Mouse (Mus musculus) E14TG2a.4 (cell line): ENCODE measurements around the gene Apol7a.

Experiments
- H3K27me3 ChIP-seq: 2 replicates; pipeline ENCODE4 v1.6.1; 2014; ENCODE audit warnings: low read length, control low read depth; ENCODE audit not compliant: insufficient read depth
- H3K36me3 ChIP-seq: 2 replicates; pipeline ENCODE4 v1.6.1; 2014; ENCODE audit warnings: low read length, control low read depth; ENCODE audit not compliant: insufficient read depth
- H3K4me1 ChIP-seq: replicated peaks from 2 replicates; pipeline ENCODE4 v1.6.1; 2014; ENCODE audit warnings: low read depth, low read length, control low read depth
- H3K4me3 ChIP-seq: replicated peaks from 2 replicates; pipeline ENCODE4 v1.5.1; 2014; ENCODE audit warnings: mild to moderate bottlenecking, low read length
- H3K9me3 ChIP-seq: 2 replicates; pipeline ENCODE4 v1.6.1; 2014; ENCODE audit warnings: low read length, control low read depth
- CTCF ChIP-seq: conservative IDR thresholded peaks from 2 replicates; pipeline ENCODE4 v1.5.1; 2014; ENCODE audit warnings: low read length
- NANOG ChIP-seq: IDR thresholded peaks from 2 replicates; pipeline ENCODE4 v1.6.1; 2014; ENCODE audit warnings: borderline replicate concordance, low read length, mixed read lengths
- POU5F1 ChIP-seq: IDR thresholded peaks from 2 replicates; pipeline ENCODE4 v1.6.1; 2014; ENCODE audit warnings: low read length, borderline replicate concordance

Gene Apol7a

DNA sequence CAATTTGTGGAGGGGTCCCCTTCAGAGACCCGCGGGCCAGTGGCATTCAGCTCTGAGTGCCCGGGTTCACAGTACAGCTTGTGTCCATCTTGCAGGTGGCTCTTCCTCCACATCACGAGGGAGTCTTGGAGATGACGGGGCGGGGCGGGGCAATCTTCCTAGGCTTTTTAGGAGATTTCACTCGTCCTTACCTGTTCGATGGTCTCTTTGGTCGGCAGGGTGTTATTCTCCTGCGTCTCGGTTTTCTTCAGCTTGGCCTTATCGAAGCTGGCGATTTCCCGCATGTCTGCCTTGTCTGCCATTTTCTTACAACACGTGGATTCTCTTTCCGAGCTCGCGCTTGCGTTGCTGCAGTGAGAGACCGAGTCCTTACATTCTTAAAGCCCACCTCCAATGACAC lies 28.9 kb downstream of the Apol7a start:
- Histone ChIP-seq H3K27me3 (peaks cover 19% of the 10 kb centered on the region), H3K36me3 (no peaks in the 10 kb centered on the region), H3K9me3 (peaks cover 13% of the 10 kb centered on the region), H3K4me3 (no peak overlapping the region), H3K4me1 (peaks cover 49% of the 10 kb centered on the region)
- TF ChIP-seq CTCF, result no peak
- TF ChIP-seq POU5F1, result no peak
- no peak for TF ChIP-seq NANOG

DNA sequence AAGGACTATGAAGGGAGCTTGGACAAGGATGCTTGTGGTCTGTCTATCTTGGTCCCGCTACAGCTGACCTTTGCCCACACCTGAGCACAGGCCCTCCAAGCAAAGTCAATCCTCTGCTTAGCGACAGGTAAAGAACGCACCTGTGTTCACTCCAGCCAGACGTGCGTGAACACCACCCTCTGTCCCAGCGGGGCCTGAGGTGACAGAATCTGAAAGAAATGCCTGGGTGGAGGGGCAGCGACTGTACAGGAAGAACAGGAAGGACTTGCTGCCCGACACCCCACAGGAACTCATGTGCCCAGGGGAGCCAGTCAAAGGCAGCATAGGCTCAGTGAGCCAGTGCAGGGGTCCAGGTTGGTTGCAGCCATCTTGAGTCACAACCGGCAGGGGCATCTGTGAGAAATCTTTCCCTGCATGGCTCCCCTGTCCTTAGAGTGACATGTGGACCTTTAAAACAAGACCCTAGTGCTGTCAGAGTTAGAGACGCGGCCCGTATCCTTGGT lies 30.0 kb downstream of the Apol7a start:
- H3K36me3 ChIP-seq, result 0 out of 2 replicates have a peak, but pooled peaks cover 2% of the 10 kb centered on the region
- H3K27me3 ChIP-seq, result peaks cover 11% of the 10 kb centered on the region
- peaks cover 13% of the 10 kb centered on the region for H3K9me3 ChIP-seq
- peaks cover 60% of the 10 kb centered on the region for H3K4me1 ChIP-seq
- H3K4me3 ChIP-seq, result peak overlapping the region; percentile 50
- TF ChIP-seq CTCF (no peak), POU5F1 (no peak), NANOG (no peak)

DNA sequence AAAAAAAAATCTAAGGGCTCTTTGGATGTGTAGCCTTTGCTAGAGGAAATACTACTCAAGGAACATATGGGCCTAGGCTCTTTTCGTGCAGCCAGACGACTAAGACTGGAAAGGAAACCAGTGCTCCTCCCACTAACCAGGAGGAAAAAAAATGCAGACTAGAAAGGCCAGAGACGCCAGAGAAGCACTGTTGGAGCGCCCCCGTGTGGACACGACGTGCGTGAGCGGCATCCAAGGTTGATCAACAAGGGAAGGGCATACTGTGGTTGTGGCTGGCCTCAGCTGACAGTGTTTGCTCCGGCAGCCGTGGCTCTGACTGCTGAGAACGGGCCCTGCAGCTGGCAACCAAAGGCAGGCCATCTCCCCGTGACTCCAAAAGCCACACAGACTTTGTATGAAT lies 30.8 kb downstream of the Apol7a start:
- Histone ChIP-seq H3K9me3 (peaks cover 13% of the 10 kb centered on the region), H3K4me3 (peak overlapping the region; percentile 50), H3K36me3 (0 out of 2 replicates have a peak, but pooled peaks cover 3% of the 10 kb centered on the region), H3K4me1 (peaks cover 68% of the 10 kb centered on the region), H3K27me3 (peaks cover 4% of the 10 kb centered on the region; the same call in 1 of the 2 replicates)
- TF ChIP-seq CTCF, result peak; percentile 91
- TF ChIP-seq POU5F1, result no peak

DNA sequence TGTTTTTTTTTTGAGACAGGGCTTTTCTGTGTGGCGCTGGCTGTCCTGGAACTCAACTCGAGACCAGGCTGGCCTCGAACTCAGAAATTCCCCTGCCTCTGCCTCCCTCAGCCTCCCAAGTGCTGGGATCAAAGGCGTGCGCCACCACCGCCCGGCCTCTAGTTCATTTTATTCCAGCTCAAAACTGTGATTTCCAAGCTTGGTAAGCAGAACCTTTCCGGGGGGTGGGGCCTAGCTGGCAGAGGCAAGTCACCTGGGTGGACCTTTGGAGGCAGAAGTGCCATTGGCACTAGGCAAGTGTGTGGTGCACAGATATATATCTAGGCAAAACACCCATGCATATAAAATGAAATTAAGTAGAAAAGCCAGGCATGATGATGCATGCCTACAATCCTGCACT lies 31.4 kb downstream of the Apol7a start:
- H3K4me3 ChIP-seq, result no peak overlapping the region; the same call in 1 of the 2 replicates
- 0 out of 2 replicates have a peak, but pooled peaks cover 3% of the 10 kb centered on the region for H3K36me3 ChIP-seq
- no peak for TF ChIP-seq CTCF
- no peak for TF ChIP-seq POU5F1
- no peak for TF ChIP-seq NANOG
- H3K27me3 ChIP-seq, result no peaks in the 10 kb centered on the region
- H3K9me3 ChIP-seq, result peaks cover 13% of the 10 kb centered on the region
- peaks cover 73% of the 10 kb centered on the region for H3K4me1 ChIP-seq

DNA sequence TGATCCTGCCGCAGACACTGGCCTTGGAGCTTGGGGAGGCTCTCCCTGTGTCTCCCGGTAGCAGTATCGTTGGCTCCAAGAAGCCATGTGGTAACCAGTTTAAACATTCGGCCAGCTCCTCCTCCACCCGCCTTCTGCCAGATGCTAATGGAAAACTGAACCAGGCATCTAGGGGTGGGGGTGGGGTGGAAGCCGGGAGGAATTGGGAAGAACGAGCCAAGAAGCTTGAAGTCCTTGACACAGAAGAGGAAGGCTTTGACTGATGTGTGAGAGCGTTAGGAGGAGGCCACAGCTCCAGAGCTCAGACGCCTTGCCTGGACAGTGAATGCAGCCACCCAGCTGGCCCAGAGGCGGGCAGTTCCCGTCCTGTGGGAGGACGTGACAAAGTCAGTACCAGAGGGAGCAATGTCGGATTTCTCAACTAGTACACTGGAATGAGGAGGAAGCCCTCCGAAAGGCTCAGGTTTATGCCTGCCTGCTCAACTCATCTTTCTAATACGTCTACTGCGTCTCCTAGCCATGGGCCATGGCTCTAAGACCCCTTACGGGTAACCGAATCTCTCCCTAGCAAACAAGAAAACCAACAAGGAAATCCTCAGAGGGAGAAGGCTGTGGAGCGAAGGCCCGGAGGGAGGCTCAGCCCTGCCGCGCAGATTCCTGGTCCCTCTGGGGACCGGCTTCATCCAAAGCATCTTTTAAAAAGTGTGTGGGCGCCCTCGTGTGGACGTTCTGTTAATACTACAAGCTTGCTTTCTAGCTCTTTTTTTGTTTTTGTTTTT lies 32.0 kb downstream of the Apol7a start:
- TF ChIP-seq NANOG, result no peak
- no peak for TF ChIP-seq POU5F1
- TF ChIP-seq CTCF, result peak; percentile 40
- Histone ChIP-seq H3K4me1 (peaks cover 79% of the 10 kb centered on the region), H3K9me3 (peaks cover 10% of the 10 kb centered on the region), H3K27me3 (no peaks in the 10 kb centered on the region), H3K4me3 (peak overlapping the region; percentile 73), H3K36me3 (0 out of 2 replicates have a peak, but pooled peaks cover 3% of the 10 kb centered on the region)

DNA sequence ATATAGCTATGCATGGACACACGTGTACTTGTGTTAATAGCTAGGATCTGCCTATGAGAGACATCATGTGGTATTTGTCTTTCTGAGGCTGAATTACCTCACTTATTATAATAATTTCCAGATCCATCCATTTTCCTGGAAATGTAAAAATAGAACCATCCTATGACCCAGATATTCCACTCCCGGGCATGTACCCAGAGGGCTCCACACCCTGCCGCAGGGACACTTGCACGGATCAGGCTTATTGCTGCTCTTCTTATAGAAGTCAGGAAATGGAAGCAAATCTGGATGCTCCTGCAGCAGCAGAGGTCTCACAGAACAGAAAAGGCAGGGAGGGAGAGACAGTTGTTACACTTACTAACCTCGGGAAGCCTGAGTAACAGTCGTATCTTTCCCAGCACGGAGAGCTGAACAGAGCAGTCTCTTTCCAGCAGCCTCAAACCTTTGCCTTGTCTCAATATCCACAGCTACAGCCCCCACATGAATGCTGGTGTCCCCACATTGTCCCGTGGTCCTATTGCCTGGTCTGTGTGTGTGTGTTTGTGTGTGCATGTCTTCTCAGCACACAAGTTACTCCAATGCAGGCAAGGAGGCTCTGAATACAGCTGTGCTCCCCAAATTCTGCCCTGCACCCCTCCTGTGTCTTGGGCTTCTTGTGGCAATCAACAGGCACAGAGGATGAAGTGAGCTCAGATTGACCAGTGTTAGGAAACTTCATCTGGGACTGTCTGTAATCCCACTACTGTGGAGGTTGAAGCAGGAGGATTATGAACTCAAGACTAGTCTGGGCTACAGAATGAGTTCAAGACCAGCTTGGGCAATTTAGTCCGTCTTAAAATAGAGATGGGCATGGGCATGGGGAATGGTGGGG lies 33.0 kb downstream of the Apol7a start:
- Histone ChIP-seq H3K36me3 (peaks cover 6% of the 10 kb centered on the region; the same call in 1 of the 2 replicates), H3K27me3 (no peaks in the 10 kb centered on the region)
- TF ChIP-seq NANOG, result no peak
- TF ChIP-seq CTCF, result no peak
- TF ChIP-seq POU5F1, result no peak

DNA sequence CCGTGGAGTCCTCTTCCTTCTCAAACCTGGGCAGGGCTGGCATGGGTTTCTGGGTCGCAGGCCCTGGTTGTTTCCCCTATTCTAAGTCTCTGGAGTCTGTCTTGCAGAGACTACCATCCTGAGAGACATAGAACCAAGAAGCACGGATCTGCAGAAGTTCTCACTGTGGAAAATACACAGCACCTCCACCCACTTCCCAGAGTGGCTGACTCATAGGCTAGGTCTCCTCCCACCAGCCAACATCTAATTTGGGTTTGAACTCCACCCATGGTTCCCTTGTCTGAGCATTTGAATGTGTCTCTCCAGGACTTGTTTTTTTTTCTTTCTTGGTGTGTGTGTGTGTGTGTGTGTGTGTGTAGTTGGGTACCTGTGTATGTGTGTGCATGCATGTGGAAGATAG lies 34.9 kb downstream of the Apol7a start:
- no peaks in the 10 kb centered on the region for H3K27me3 ChIP-seq
- H3K4me1 ChIP-seq, result peaks cover 93% of the 10 kb centered on the region
- no peak for TF ChIP-seq POU5F1
- no peak for TF ChIP-seq CTCF
- TF ChIP-seq NANOG, result no peak
- H3K9me3 ChIP-seq, result no peaks in the 10 kb centered on the region
- H3K36me3 ChIP-seq, result peaks cover 16% of the 10 kb centered on the region
- H3K4me3 ChIP-seq, result peak overlapping the region; percentile 41; the same call in 1 of the 2 replicates

More for the DNA sequence above, 33.0 kb downstream of the Apol7a start:
- peaks cover 87% of the 10 kb centered on the region for H3K4me1 ChIP-seq
- peak overlapping the region; percentile 73 for H3K4me3 ChIP-seq
- peaks cover under 1% of the 10 kb centered on the region; the same call in 1 of the 2 replicates for H3K9me3 ChIP-seq

DNA sequence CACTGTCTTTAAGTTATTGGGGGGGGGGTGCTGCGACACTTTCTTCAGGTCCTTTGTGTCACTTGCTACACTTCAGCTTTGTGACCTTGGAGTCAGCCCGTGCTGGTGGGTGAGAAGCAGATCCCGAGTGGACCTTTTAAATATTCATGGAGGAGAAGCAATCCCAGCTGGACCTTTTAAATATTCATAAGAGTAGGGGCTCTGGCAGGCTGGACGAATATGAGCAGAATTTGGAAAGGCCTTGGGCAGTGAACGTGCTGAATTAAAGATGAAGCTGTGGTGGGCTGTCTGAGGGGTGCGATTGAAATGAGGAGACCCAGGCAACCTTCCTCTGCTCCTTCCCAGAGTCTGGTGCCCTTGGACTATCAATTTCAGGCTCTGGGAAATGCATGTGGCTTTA lies 35.3 kb downstream of the Apol7a start:
- TF ChIP-seq POU5F1, result no peak
- no peak for TF ChIP-seq CTCF
- H3K4me1 ChIP-seq, result peaks cover 91% of the 10 kb centered on the region
- H3K27me3 ChIP-seq, result no peaks in the 10 kb centered on the region
- H3K4me3 ChIP-seq, result peak overlapping the region; percentile 41; the same call in 1 of the 2 replicates
- no peaks in the 10 kb centered on the region for H3K9me3 ChIP-seq
- H3K36me3 ChIP-seq, result peaks cover 19% of the 10 kb centered on the region
